Mouse (Mus musculus) embryonic fibroblast, embryonic 13.5 days (primary cell): Measurements from ENCODE around the gene Acp5.

Experiments used
- CTCF ChIP-seq: IDR thresholded peaks from 2 replicates; pipeline ENCODE4 v1.5.1; 2011; ENCODE audit warnings: mild to moderate bottlenecking, control low read depth, low read length, moderate library complexity, borderline replicate concordance; ENCODE audit not compliant: insufficient read depth
- POLR2A ChIP-seq: IDR thresholded peaks from 2 replicates; pipeline ENCODE4 v1.6.1; 2011; ENCODE audit warnings: low read depth, mild to moderate bottlenecking, control low read depth, low read length, moderate library complexity

GRCm38 (mm10) chr9:22132220-22132619 is 3.3 kb downstream of the Acp5 start:
- TF ChIP-seq CTCF (no peak), POLR2A (no peak)
